Mouse (Mus musculus) cerebellum, postnatal 25 days (tissue): Measurements from ENCODE around the gene Dlg1.
A peak's percentile ranks its signal among the peaks of the same experiment; 100 is the strongest.

Experiments used
- DNase-seq, 2 experiments: peaks; one replicate each; pipeline ENCODE4 v3.0.0; 2021; ENCODE audit warnings: mixed read lengths in 2 of 2

Dlg1 gene

GRCm38 (mm10) chr16:31740271-31740670 lies 77.0 kb downstream of the Dlg1 start:
- DNase-seq: peak; percentile 60 to 71

GRCm38 (mm10) chr16:31740704-31741103 lies 77.5 kb downstream of the Dlg1 start:
- DNase-seq: no peak

- DNase-seq: peak in 1 of 2 experiments; percentile 65
Measured at GRCm38 (mm10) chr16:31750526-31750925, 87.3 kb downstream of the Dlg1 start.

GRCm38 (mm10) chr16:31754172-31755025 lies 91.2 kb downstream of the Dlg1 start:
- peak; percentile 77 to 80 for DNase-seq

- DNase-seq: no peak
Measured at GRCm38 (mm10) chr16:31755053-31755452, 91.8 kb downstream of the Dlg1 start.

- DNase-seq: no peak
Measured at GRCm38 (mm10) chr16:31756436-31756835, 93.2 kb downstream of the Dlg1 start.

GRCm38 (mm10) chr16:31757606-31758005 lies 94.4 kb downstream of the Dlg1 start:
- DNase-seq: no peak

- no peak for DNase-seq
Measured at GRCm38 (mm10) chr16:31759416-31759815, 96.2 kb downstream of the Dlg1 start.

GRCm38 (mm10) chr16:31766298-31766697 lies 103.1 kb downstream of the Dlg1 start:
- no peak for DNase-seq

- no peak for DNase-seq
Measured at GRCm38 (mm10) chr16:31766715-31767114, 103.5 kb downstream of the Dlg1 start.

- peak in 1 of 2 experiments; percentile 23 for DNase-seq
Measured at GRCm38 (mm10) chr16:31775924-31776323, 112.7 kb downstream of the Dlg1 start.

GRCm38 (mm10) chr16:31781015-31781414 lies 117.8 kb downstream of the Dlg1 start:
- DNase-seq: peak; percentile 18 to 38

- DNase-seq: no peak
Measured at GRCm38 (mm10) chr16:31790056-31790455, 126.8 kb downstream of the Dlg1 start.

GRCm38 (mm10) chr16:31803644-31804043 lies 140.4 kb downstream of the Dlg1 start:
- DNase-seq: no peak

- peak in 1 of 2 experiments; percentile 23 for DNase-seq
Measured at GRCm38 (mm10) chr16:31826049-31826448, 162.8 kb downstream of the Dlg1 start.

- no peak for DNase-seq
Measured at GRCm38 (mm10) chr16:31830726-31831125, 167.5 kb downstream of the Dlg1 start.

- no peak for DNase-seq
Measured at GRCm38 (mm10) chr16:31832630-31833422, 169.6 kb downstream of the Dlg1 start.

GRCm38 (mm10) chr16:31834011-31834584 lies 170.9 kb downstream of the Dlg1 start:
- no peak for DNase-seq

GRCm38 (mm10) chr16:31834662-31835318 lies 171.5 kb downstream of the Dlg1 start:
- no peak for DNase-seq

- no peak for DNase-seq
Measured at GRCm38 (mm10) chr16:31837362-31837761, 174.1 kb downstream of the Dlg1 start.

- no peak for DNase-seq
Measured at GRCm38 (mm10) chr16:31844246-31844645, 181.0 kb downstream of the Dlg1 start.

- DNase-seq: no peak
Measured at GRCm38 (mm10) chr16:31846763-31847162, 183.5 kb downstream of the Dlg1 start.

GRCm38 (mm10) chr16:31863920-31864319 lies 200.7 kb downstream of the Dlg1 start:
- peak in 1 of 2 experiments; percentile 50 for DNase-seq
